Mouse (Mus musculus) liver, adult (tissue): ENCODE results near the gene Rap1gap2.

Source experiments
- GATA4 ChIP-seq: IDR thresholded peaks from 2 replicates; pipeline ENCODE4 v1.6.1; 2014; ENCODE audit warnings: mild to moderate bottlenecking, low read length; ENCODE audit not compliant: insufficient replicate concordance

Gene Rap1gap2

DNA sequence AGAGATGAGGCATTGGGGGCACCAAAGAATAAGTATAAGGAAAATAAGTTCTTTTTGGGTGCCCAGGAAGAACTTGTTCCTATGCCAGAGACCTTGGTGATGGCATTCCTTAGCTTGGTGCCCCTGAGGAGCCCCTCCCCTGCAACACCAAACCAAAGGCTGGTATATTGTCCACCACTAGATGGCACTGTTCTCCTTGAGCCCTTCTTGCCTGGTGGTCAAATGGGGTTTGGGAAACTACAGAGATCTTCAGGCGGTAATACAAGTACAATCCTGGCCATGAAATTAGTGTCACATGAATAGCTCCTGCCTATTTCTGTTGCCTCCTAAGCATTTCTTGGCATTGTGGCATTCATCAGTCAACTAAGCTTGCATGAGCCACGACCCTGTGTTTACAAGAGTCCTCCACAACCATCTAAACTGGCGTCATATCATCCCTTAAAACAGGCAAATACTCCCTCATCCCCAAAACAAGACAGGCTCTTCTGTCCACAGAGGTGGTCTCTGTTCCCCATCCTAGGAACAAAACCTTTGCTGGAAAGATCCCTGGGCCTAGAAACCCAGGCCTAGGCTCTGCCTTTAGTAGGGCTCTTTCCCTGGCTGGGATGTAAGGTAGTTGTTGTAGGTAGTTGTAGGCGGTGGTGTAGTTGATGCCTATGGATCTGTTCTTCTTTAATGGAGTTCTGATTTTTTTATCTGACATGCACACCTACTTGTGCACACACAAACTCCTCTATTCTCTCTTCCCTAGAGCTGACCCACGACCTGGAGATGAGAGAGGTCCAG lies 24.0 kb upstream of the Rap1gap2 start:
- no peak for TF ChIP-seq GATA4

DNA sequence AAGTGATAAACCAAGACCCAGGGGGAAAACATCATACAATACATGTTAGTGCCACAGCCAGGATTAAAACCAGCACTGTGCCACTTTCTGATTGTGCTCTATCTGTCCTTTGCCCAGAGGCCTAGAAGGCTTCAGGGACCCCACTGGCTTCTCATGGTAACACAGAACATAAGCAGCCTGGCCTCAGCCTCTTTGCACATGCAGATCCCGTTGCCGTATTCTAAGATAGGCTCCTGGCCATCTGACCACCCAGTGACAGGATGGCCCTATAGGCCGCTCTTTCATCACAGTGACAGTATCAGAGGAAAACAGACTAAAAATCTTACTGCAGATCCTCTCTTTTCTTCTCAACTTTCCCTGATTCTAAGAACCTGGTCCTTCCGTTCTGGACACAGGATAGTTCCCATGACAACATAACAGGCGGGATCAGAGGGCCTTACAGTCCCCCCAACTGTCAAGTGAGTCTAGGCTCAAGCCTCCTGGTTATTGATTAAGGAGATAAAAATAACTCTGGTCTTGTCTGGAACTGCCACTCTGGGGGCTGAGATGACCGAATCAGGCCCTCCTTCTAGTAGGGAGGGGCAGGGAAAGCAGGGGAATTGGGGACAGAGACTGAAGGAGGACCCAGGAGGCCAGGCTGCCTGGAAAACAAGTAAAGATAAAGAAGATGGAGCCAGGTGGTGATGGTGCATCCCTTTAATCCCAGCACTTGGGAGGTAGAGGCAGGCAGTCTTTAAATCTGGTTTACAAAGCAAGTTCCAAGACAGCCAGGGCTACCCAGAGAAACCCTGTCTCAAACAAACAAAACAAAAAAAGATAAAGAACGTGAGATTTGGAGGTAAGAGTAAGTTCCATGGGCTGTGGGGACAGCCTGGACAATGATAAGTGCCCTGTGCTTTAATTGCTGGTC lies 21.4 kb upstream of the Rap1gap2 start:
- no peak for TF ChIP-seq GATA4

DNA sequence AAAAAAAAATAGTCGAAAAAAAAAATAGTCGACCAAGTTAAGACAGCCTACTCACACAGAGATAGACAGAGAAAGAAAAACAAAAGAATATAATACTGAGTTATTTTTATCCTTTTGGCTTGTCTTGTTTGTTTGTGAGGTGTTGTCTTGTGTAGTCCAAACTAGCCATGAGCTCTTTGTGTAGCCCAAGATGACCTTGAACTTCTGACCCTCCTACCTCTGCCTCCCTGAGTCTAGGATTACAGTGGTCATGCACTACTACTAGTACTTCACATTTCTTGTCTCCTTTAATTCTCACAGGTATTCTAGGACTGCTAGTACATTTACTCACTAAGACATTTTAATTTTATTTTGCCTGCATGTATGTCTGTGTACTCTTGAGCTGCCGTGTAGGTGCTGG lies 16.8 kb upstream of the Rap1gap2 start:
- TF ChIP-seq GATA4 = no peak

DNA sequence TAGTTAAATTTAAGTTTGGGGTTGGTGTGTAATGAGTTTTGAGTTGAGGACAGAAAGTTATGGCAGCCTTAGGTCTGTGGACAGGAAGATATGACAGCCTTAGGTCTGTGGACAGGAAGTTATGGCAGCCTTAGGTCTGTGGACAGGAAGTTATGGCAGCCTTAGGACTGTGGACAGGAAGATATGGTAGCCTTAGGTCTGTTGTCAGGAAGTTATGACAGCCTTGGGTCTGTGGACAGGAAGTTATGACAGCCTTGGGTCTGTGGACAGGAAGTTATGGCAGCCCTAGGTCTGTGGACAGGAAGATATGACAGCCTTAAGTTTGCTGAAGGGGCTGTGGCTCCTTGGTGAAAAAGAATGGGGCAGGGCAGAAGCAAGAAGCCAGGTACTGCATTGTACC lies 14.6 kb upstream of the Rap1gap2 start:
- TF ChIP-seq GATA4 = no peak

DNA sequence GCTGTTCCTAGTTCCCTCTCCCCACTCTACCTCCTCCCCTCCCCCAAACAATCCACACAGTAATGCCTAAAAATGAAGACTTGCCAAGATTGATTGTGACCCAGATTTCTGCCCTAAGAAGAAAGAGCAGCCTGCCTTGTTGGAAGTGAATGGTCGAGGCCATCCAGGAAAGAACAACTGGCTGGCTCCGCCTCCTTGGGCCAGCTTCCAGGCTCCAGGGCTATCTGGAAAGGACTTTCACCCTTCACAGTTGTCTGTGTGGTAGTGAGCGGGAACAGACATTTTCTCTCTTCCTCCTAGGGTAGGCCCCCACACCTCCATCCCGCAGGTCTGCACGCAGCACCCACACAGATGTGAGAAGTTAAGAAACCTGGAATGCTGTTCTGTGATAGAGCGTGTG lies 13.0 kb upstream of the Rap1gap2 start:
- TF ChIP-seq GATA4 = peak; percentile 14; the same call in 1 of the 2 replicates

DNA sequence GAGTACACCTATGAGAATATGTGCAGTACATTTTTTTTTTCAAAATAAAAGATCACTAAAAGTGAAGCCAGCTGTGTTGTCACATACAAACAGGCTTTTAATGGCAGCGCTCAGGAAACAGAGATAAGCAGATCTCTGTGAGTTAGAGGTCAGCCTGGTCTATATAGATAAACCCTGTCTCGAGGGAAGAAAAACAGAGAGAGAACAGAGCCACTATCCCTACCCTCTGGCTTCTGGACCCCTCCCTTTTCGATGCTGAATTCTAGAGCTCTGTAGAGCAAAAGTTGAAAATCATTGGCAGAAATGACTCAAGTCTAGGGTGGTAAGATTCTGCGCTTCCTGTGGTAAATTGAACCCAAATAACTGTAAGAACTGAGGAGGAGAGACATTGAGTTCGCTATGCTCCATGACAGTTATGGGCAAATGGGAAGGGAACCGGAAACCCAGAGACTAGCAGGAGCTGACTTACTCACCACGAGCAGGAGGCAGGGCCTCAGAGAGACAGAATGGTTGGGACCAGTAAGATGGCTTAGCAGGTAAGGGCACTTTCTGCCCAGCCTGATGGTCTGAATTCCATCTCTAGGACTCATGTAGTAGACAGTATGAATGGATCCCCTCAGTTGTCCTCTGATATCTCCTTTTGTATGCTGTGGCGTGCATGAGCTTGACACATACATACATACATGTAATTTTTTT lies 11.4 kb upstream of the Rap1gap2 start:
- TF ChIP-seq GATA4 = no peak

DNA sequence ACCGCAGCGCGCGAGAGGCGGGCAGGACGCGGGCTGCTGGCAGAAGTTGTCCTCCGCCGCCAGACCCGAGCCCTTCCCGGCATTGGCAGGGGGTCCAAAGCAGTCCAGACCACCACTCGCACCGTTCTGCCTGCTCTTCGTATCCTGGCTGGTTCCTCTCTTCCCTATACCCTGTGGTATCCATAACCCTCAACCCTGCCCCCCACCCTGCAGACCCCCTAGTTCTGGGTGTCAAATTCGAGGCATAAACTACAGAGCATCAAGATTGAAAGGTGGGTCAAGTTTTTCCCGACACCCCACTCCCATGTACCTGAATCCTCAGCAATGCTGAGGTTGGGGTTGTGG lies 9.2 kb upstream of the Rap1gap2 start:
- TF ChIP-seq GATA4 = no peak

DNA sequence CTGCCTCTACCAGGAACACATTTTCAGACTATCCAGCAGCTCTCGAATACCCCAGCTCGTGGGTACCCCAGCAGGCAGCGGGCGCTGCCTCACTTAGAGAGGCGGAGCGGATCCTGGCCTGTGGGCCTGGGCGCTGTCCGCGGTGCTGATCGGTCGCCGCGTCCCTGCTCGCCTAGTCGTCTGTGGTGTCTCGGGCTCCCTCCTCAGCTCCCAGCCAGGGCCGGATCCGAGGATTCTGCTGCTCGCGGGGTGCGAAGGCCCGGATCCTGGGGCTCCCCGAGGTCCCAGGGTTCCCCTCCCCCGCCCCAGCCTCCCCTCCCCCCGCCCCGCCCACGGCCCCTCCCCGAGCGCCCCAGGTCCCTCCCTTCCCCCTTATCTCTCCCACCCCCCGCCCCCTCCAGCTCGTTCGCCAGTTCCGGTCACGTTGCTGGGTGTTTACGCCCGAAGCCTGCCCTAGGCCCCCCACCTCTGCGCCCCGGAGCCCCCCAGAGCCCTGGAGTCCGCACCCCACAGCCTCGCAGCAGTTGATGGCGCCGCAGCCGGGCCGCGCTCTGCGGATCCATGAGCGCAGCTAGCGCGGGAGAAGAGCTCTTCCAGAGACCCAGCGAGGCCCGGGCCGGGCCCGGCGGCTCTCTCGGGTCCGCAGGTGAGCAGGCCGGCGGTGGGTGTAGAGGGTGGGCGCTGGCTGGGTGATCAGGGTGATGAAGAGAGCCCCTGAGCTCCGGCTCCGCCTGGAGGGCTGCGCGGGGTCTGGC lies 8.7 kb upstream of the Rap1gap2 start, which contains the start of gene Ccdc92b:
TSS of gene Ccdc92b (plus strand) at position 405 of the 755 bp plus-strand sequence.
- no peak for TF ChIP-seq GATA4

DNA sequence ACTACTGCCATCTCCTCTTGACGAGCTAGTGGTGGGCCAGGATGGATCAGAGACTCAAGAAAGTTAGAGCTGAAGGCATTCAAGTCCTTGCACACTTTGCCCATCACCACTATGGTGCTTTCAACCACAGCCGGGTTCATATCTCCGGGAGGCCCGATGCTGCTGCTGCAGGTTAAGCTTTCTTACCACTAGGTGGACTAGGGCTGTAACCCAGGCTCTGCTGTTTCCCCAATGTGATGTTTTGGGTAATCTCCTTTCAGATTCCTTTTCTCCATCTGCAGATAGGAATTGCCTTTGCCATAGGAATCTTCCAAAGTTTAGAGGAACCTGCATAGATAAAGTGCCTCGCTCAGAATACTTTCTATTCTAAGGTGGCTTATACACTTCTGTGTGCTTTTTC lies 4.9 kb upstream of the Rap1gap2 start:
- TF ChIP-seq GATA4 = no peak

DNA sequence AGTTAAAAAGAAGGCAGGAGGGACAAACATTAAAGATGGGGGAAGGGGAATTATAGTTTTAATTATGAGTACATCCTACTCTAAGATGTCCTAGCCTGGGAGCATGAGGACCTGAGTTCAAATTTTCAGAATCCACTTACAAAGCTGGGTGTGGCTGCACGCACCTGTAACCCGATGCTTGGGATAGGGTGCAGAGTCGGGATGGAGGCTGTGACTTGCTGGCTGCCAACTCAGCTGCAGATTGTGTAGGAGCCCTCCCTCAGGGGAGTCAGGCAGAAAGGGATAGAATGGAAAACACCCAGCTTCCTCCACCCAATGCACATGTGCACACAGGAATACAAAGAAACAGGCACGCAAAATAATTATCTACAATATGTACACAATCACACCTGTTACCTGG lies 2.7 kb upstream of the Rap1gap2 start:
- no peak for TF ChIP-seq GATA4

DNA sequence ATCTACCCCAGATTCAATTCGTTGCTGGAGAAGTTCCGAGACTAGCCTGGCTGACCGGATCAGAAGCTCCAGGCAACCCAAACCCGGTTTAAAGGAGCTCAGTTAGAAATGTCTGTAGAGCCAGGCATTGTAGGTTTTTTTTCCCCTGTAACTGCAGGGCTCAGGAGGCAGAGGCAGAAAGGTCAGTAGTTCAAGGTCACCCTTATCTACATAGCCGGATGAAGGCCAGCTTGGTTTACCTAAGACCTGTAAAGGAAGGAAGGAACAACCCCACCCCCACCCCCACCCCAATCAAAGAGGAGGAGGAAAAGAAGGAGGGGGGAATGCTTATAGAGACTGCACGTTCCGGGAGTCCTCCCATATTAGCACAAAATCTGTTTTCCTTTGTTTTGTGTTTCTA lies 722 bp upstream of the Rap1gap2 start:
- no peak for TF ChIP-seq GATA4

DNA sequence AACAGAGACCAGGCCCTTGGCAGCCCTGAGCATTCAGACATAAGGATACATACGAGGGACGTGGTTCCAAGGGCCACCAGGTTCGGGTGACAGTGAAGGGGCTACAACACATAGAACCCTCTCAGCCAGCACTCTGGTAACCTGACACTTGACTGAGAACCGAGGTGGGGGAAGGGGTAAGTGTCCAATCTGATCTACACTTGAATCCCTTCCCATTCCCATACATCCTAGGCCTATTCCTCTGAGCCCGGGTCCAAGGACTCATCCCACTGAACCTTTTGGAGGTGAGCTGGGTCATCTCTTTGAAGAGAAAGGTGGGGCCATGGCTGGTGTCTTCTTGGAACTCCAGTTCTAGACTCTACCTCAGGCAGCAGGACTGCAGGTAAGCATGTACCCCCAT lies 647 bp downstream of the Rap1gap2 start:
- TF ChIP-seq GATA4 = no peak

DNA sequence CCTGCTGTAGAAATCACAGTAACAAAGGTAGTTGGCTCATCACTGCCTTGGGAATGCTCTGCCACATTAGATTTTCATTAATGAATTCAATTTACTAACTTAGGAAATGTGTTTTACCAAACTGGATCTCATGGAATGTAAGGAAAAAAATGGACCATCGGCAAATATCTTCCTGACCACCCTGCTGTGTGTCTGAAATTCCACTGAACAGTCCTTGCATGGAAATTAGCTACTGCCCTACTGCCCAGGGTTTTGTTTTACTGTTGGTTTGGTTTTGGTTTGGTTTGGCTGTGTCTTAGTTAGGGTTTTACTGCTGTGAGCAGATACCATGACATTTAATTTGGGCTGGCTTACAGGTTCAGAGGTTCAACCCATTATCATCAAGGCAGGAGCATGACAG lies 8.4 kb downstream of the Rap1gap2 start:
- TF ChIP-seq GATA4 = no peak

DNA sequence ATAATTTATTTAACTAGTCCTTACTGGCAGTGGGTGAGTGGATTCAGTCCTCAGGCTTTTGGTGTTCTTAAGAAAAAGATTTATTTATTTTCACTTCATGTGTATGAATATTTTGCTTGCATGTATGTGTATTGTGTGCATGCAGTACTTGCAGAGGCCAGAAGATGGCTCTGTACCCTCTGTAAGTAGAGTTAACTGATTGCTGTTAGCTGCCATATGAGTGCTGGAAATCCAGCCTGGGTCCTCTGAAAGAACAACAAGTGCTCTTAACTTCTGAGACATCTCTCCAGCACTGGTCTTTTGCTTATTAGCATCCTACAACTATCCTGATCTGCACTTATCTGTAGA lies 12.8 kb downstream of the Rap1gap2 start:
- TF ChIP-seq GATA4 = no peak
